Mouse (Mus musculus) heart, embryonic 16.5 days (tissue): ENCODE measurements at regions not wholly inside any gene's neighbourhood (a gene's known extent, or its start where the extent isn't known, plus 50 kb on each side); places are given as distances from the start of the nearest gene placed in this dataset.

Experiments
- ATAC-seq: fragments of 200-750 bp; cut with Nextera tagmentation; replicated peaks from 2 replicates; pipeline ENCODE4 v1.8.0; 2017; ENCODE audit warnings: moderate number of reproducible peaks; ENCODE audit not compliant: insufficient read depth, low FRiP score; ENCODE audit errors: extremely low read depth
- H3K27ac ChIP-seq: fragments of 300-500 bp; sonication (generic); 2 replicates; pipeline ENCODE4 v1.5.1; 2014; ENCODE audit warnings: mild to moderate bottlenecking, low read length, control low read depth, moderate library complexity
- H3K27me3 ChIP-seq: fragments of 300-500 bp; sonication (generic); 2 replicates; pipeline ENCODE4 v1.6.1; 2014; ENCODE audit warnings: low read length, mixed read lengths; ENCODE audit not compliant: control insufficient read depth, insufficient read depth
- H3K36me3 ChIP-seq: fragments of 300-500 bp; sonication (generic); 2 replicates; pipeline ENCODE4 v1.6.1; 2014; ENCODE audit not compliant: control insufficient read depth, insufficient read depth
- H3K4me1 ChIP-seq: fragments of 300-500 bp; sonication (generic); 2 replicates; pipeline ENCODE4 v1.6.1; 2014; ENCODE audit warnings: low read length, mixed read lengths; ENCODE audit not compliant: control insufficient read depth, insufficient read depth
- H3K4me2 ChIP-seq: fragments of 300-500 bp; sonication (generic); 2 replicates; pipeline ENCODE4 v1.6.1; 2014; ENCODE audit warnings: low read depth, mild to moderate bottlenecking, control low read depth, low read length
- H3K4me3 ChIP-seq: fragments of 300-500 bp; sonication (generic); 2 replicates; pipeline ENCODE4 v1.5.1; 2014; ENCODE audit warnings: mild to moderate bottlenecking, control low read depth, low read length
- H3K9ac ChIP-seq: fragments of 300-500 bp; sonication (generic); 2 replicates; pipeline ENCODE4 v1.6.1; 2014; ENCODE audit warnings: low read length, control low read depth
- H3K9me3 ChIP-seq: fragments of 300-500 bp; sonication (generic); replicated peaks from 2 replicates; pipeline ENCODE4 v1.6.1; 2016; ENCODE audit warnings: low read length; ENCODE audit not compliant: control insufficient read depth
- WGBS: fragments of 180-500 bp; shearing (Covaris S2); extraction: QIAGEN DNeasy Blood & Tissue Kit; methylation state at CpG from one replicate; pipeline ENCODE4 v1.1.7; 2014; 5-methylcytosine and 5-hydroxymethylcytosine counted together

DNA sequence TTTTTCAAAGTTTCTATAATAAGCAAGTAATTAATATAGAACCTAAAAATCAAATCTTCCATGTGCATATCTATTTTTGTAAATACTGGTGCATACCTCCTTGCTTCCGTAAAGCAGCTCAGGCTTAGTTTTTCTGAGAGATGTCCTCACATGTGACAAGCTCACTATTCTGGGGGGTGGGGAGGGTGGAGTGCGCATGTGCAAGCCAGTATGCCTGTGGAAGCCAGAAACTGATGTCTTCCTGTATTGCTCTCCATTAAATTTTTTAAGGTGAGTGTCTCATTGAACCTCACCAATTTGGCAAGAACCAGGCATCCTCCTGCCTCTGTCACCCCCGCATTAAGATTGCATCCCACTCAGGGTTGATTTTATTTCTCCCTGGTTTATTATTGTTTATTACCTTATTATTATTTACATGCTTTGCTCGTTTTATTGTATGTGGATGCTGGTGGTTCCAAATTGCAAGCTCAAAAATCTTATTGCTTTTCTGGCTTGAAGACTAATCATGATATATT, 179.2 kb downstream of the Cd47 start:
- Histone ChIP-seq H3K9ac (no peak overlapping the region), H3K9me3 (no peaks in the 10 kb centered on the region), H3K27ac (no peak overlapping the region), H3K27me3 (no peaks in the 10 kb centered on the region), H3K4me2 (no peak overlapping the region), H3K36me3 (no peaks in the 10 kb centered on the region), H3K4me1 (no peaks in the 10 kb centered on the region), H3K4me3 (no peak overlapping the region)
- 81% methylated on average over 4 of the region's 4 CpGs for WGBS
- ATAC-seq, result no peak

DNA sequence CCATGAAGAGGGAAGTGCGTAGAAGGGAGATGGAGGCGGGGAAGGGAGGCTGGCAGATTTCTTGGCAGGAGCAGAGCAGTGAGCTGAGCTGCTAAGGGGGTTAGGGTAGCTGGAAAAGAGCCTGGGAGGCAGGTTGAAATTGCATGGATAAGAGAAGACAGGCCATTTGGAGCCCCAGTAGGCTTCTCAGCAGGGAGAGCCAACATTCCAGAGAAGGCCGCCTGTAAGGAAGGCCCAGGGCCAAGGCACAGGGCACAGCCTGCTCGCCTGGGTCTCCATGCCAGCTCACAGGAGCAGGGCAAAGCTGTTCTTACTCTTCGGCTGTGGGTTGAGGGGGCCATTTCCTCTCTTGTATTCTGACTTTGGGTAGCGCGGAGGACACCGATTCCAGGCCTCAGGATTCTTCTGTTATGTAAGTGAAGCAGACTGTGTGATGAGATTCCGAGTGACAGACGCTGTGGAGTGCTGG, 179.9 kb downstream of the Cd47 start:
- no peak overlapping the region for H3K4me2 ChIP-seq
- no peak overlapping the region for H3K27ac ChIP-seq
- no peaks in the 10 kb centered on the region for H3K27me3 ChIP-seq
- no peak overlapping the region for H3K4me3 ChIP-seq
- ATAC-seq, result no peak
- H3K9me3 ChIP-seq, result no peaks in the 10 kb centered on the region
- no peak overlapping the region for H3K9ac ChIP-seq
- WGBS, result 50% methylated on average over 10 of the region's 10 CpGs
- H3K36me3 ChIP-seq, result no peaks in the 10 kb centered on the region
- no peaks in the 10 kb centered on the region for H3K4me1 ChIP-seq

DNA sequence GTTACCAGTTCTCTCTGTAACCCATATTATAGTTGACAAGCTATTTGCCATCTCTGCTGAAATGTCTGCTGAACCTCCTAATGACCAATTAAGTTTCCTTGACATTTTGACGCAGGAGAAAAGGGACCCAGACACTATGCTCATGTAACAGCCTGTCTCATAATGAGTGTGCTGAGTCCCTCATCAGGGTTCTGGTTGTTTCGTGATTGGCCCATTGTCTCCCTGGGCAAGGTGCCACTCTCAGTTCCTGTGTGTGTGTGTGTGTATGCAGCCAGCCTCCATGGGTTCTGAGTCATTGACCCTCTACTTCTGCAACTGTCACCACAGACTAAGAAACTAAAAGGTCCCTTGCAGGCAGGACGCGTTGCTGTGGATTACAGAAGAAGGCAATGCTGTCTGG, 181.8 kb downstream of the Cd47 start:
- H3K27ac ChIP-seq, result no peak overlapping the region
- no peak overlapping the region for H3K4me3 ChIP-seq
- H3K9ac ChIP-seq, result no peak overlapping the region
- H3K9me3 ChIP-seq, result no peaks in the 10 kb centered on the region
- no peaks in the 10 kb centered on the region for H3K4me1 ChIP-seq
- H3K27me3 ChIP-seq, result no peaks in the 10 kb centered on the region
- H3K36me3 ChIP-seq, result no peaks in the 10 kb centered on the region
- no peak overlapping the region for H3K4me2 ChIP-seq
- no peak for ATAC-seq
- WGBS, result 68% methylated on average over 4 of the region's 4 CpGs

DNA sequence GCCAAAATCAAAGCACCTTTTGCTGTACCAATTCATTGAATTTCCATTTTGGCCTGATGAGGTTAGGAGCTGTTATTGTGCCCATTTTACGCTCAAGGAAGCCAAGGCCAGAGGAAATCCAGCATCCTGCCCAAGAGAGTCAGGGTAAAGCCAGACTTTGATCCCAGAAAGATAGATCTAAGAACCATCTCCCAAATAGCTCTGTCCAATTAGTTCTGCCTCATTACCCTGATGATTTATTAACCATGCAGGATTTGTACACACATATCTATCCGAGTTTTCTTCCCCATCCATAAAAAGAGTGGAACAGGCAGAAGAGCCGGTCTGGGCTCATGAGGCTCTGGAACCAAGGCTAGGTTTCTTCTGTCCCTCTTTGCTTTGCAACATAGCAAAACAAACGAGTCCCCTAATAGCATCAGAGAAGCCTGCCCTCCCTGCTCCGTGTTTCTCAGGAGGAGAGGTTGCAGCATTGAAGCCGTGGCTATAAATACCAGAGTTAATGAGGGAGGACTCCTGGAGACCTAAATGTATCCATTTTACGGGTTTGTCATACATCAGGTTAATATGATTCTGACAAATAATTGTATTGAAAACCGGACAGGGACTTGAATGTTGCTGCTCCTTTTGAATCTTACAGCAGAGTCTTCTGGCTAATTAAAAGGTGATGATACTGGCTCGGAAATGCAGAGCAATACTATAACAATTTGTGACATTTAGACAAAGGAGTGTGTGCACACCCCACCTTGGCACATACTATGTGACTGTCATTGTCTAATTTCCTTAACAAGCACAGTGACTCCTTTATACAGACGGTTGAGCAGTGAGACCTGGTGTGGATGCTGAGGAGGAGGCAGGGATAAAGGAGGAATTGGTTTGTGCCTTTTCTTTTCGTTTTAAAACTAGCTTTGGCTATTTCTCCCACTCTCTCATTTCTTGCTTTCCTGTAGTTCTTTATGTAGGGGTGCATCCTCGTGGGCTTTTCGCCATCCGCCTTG, 185.0 kb downstream of the Cd47 start:
- H3K4me1 ChIP-seq, result no peaks in the 10 kb centered on the region
- no peak overlapping the region for H3K4me3 ChIP-seq
- no peaks in the 10 kb centered on the region for H3K27me3 ChIP-seq
- no peak overlapping the region for H3K4me2 ChIP-seq
- H3K9me3 ChIP-seq, result no peaks in the 10 kb centered on the region
- 70% methylated on average over 14 of the region's 14 CpGs for WGBS
- H3K9ac ChIP-seq, result no peak overlapping the region
- no peak for ATAC-seq
- H3K36me3 ChIP-seq, result no peaks in the 10 kb centered on the region
- no peak overlapping the region for H3K27ac ChIP-seq

GRCm38 (mm10) chr16:49986954-49987353, 186.6 kb downstream of the Cd47 start:
- WGBS, result 54% methylated on average over 6 of the region's 6 CpGs
- ATAC-seq, result no peak
- Histone ChIP-seq H3K27ac (no peak overlapping the region), H3K4me2 (no peak overlapping the region), H3K27me3 (no peaks in the 10 kb centered on the region), H3K9ac (no peak overlapping the region), H3K9me3 (no peaks in the 10 kb centered on the region), H3K4me1 (no peaks in the 10 kb centered on the region), H3K4me3 (no peak overlapping the region), H3K36me3 (no peaks in the 10 kb centered on the region)

DNA sequence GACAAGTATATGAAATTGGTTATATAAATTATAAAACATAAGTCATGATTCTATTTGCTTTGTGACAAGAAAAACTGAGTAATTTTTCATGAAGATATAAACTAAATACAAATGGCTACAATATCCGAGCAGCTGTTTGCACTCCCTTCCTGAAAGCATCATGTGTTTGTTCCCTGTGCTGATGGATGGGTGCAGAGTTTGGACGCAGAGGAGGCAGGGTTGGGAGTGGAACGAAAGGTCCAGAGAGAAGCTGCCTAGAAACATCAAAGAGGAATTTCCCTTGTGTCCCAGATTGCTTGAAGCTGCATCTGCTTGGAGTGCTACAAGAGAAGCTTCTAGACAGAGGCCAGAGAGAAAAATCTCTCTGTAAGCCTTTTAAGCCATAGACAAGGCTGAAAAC, 195.5 kb downstream of the Cd47 start:
- ATAC-seq, result no peak
- no peak overlapping the region for H3K9ac ChIP-seq
- WGBS, result 61% methylated on average over 3 of the region's 3 CpGs
- H3K9me3 ChIP-seq, result no peaks in the 10 kb centered on the region
- no peak overlapping the region for H3K27ac ChIP-seq
- H3K4me3 ChIP-seq, result no peak overlapping the region
- H3K4me2 ChIP-seq, result no peak overlapping the region
- no peaks in the 10 kb centered on the region for H3K27me3 ChIP-seq
- H3K4me1 ChIP-seq, result no peaks in the 10 kb centered on the region
- no peaks in the 10 kb centered on the region for H3K36me3 ChIP-seq

GRCm38 (mm10) chr16:49996593-49996992, 196.3 kb downstream of the Cd47 start:
- Histone ChIP-seq H3K4me1 (no peaks in the 10 kb centered on the region), H3K27ac (no peak overlapping the region), H3K27me3 (no peaks in the 10 kb centered on the region), H3K9ac (no peak overlapping the region), H3K4me3 (no peak overlapping the region), H3K36me3 (no peaks in the 10 kb centered on the region), H3K9me3 (no peaks in the 10 kb centered on the region), H3K4me2 (no peak overlapping the region)
- no peak for ATAC-seq
- 71% methylated on average over 5 of the region's 5 CpGs for WGBS

DNA sequence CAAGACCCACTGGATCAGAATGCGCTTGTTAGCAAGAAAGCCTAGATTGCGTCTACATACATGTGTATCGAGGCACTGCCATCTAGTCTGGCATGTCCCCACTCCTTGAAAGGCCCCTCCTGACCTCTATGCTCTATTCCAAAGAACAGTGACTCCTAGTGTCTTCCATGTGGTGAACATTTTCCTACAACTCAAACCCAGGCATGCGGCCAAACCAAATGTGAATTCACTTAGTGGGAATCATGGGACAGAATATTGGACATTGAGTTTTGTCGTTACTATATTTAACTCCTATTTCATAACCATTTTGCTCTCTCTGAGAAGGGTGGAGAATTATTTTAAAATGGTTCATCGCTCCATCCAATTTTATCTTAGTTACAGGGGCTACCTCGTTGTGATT, 196.7 kb downstream of the Cd47 start:
- H3K36me3 ChIP-seq, result no peaks in the 10 kb centered on the region
- no peak for ATAC-seq
- H3K9me3 ChIP-seq, result no peaks in the 10 kb centered on the region
- H3K9ac ChIP-seq, result no peak overlapping the region
- no peak overlapping the region for H3K27ac ChIP-seq
- no peak overlapping the region for H3K4me2 ChIP-seq
- H3K27me3 ChIP-seq, result no peaks in the 10 kb centered on the region
- 76% methylated on average over 7 of the region's 7 CpGs for WGBS
- H3K4me3 ChIP-seq, result no peak overlapping the region
- H3K4me1 ChIP-seq, result no peaks in the 10 kb centered on the region

- WGBS, result 61% methylated on average over 4 of the region's 4 CpGs
- ATAC-seq, result no peak
- Histone ChIP-seq H3K4me2 (no peak overlapping the region), H3K36me3 (no peaks in the 10 kb centered on the region), H3K9ac (no peak overlapping the region), H3K9me3 (no peaks in the 10 kb centered on the region), H3K4me3 (no peak overlapping the region), H3K27ac (no peak overlapping the region), H3K4me1 (no peaks in the 10 kb centered on the region), H3K27me3 (no peaks in the 10 kb centered on the region)
These were observed 200.5 kb downstream of the Cd47 start for GRCm38 (mm10) chr16:50000805-50001204.
